Mouse (Mus musculus) C2C12 (cell line): Measurements from ENCODE around the gene Utrn. TPM values are rescaled to one million over a fixed set of nuclear protein-coding genes. Genes with fewer than 3 reads are reported as not detected.

Experiments
- H3K27me3 ChIP-seq: one replicate; pipeline ENCODE4 v1.6.1; 2011; ENCODE audit not compliant: control insufficient read depth, insufficient read depth, insufficient read length
- H3K36me3 ChIP-seq: one replicate; pipeline ENCODE4 v1.6.1; 2011; ENCODE audit not compliant: control insufficient read depth, insufficient read depth
- H3K4me3 ChIP-seq: one replicate; pipeline ENCODE4 v1.5.1; 2011; ENCODE audit warnings: mild to moderate bottlenecking, control low read depth; ENCODE audit not compliant: poor library complexity, insufficient read depth, severe bottlenecking
- H3K79me2 ChIP-seq: one replicate; pipeline ENCODE4 v1.6.1; 2011; ENCODE audit not compliant: control insufficient read depth, insufficient read depth
- H3K79me3 ChIP-seq: one replicate; pipeline ENCODE4 v1.6.1; 2011; ENCODE audit warnings: low read depth, control low read depth
- H3ac ChIP-seq: one replicate; pipeline ENCODE3; 2011; ENCODE audit warnings: low read depth; ENCODE audit not compliant: control insufficient read depth, insufficient read length
- CEBPB ChIP-seq: IDR thresholded peaks from one replicate; pipeline ENCODE4 v1.6.1; 2011; ENCODE audit warnings: low read depth, mild to moderate bottlenecking, control low read depth, moderate library complexity
- CTCF ChIP-seq: IDR thresholded peaks from one replicate; pipeline ENCODE4 v1.5.1; 2011; ENCODE audit not compliant: control insufficient read depth, insufficient read depth, insufficient read length
- FOSL1 ChIP-seq: IDR thresholded peaks from one replicate; pipeline ENCODE4 v1.8.0; 2011; ENCODE audit warnings: mild to moderate bottlenecking, low read length; ENCODE audit not compliant: poor library complexity, insufficient read depth, severe bottlenecking
- MAX ChIP-seq: IDR thresholded peaks from one replicate; pipeline ENCODE4 v1.6.1; 2011; ENCODE audit warnings: mild to moderate bottlenecking, control low read depth
- MYOD1 ChIP-seq: IDR thresholded peaks from one replicate; pipeline ENCODE4 v1.6.1; 2011; ENCODE audit warnings: low read depth; ENCODE audit not compliant: control insufficient read depth, insufficient read length
- MYOG ChIP-seq: IDR thresholded peaks from one replicate; pipeline ENCODE4 v1.6.1; 2011; ENCODE audit not compliant: control insufficient read depth, insufficient read length; ENCODE audit errors: extremely low read depth
- USF1 ChIP-seq: IDR thresholded peaks from one replicate; pipeline ENCODE4 v1.6.1; 2011; ENCODE audit warnings: low read depth, mild to moderate bottlenecking, control low read depth, moderate library complexity
- polyA plus RNA-seq: library from polyadenylated mRNA; unstranded; fragments of >200 nt; fragmentation: generic; extraction: Trizol; gene quantifications from one replicate; pipeline ENCODE4 v1.2.1, GENCODE M21; 2012; ENCODE audit warnings: missing spikeins

Utrn gene
- polyA plus RNA-seq, 1 experiment, result 10.5 TPM

DNA sequence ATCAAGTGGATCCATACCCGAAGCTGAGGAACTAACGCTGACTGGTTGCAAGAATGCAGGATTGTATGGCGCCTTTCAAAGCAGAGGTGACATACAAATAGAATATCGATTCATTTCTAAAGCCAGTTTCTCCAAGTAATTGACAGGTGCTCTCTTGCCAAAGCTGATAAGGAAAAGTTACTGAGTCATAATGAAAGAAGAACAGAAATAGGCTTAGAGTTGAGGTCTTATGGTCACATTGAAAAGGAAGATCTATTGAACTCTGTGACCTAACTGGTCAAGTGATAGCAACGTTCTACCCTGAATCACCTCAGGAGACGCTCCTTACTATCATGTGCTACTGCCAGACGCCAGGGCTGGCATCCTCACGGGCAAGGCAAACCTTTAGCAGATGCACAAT lies 274.2 kb downstream of the Utrn start:
- Histone ChIP-seq H3K36me3 (no peaks in the 10 kb centered on the region), H3K27me3 (no peaks in the 10 kb centered on the region), H3K4me3 (no peak overlapping the region), H3K79me2 (no peaks in the 10 kb centered on the region), H3K79me3 (no peaks in the 10 kb centered on the region), H3ac (no peak overlapping the region)
- TF ChIP-seq MYOG, result no peak
- no peak for TF ChIP-seq FOSL1
- TF ChIP-seq USF1, result no peak
- TF ChIP-seq CEBPB, result no peak
- TF ChIP-seq CTCF, result no peak
- TF ChIP-seq MAX, result no peak
- no peak for TF ChIP-seq MYOD1

DNA sequence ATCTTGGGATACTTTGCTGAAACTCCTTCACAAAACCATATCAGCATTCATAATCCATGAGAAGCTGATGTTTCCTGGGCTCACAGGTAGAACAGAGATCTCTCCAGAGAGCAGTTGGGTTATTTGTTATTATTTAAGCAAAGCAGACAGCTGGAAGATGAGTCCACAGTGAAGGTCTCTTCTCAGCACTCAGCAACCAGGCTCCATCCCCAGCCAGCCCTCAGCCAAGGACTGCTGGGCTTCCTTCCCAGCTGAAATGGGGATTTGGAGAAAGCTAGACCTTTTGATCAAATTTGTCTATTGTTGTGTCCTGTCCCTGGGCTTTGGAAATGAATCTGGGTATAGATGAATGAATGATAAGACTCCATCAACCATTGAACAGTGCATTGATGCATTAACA lies 276.1 kb downstream of the Utrn start:
- Histone ChIP-seq H3K79me3 (no peaks in the 10 kb centered on the region), H3K36me3 (no peaks in the 10 kb centered on the region), H3ac (no peak overlapping the region), H3K4me3 (no peak overlapping the region), H3K79me2 (no peaks in the 10 kb centered on the region), H3K27me3 (no peaks in the 10 kb centered on the region)
- TF ChIP-seq MYOG (no peak), CTCF (no peak), USF1 (no peak), FOSL1 (no peak), MYOD1 (no peak), CEBPB (no peak), MAX (no peak)

DNA sequence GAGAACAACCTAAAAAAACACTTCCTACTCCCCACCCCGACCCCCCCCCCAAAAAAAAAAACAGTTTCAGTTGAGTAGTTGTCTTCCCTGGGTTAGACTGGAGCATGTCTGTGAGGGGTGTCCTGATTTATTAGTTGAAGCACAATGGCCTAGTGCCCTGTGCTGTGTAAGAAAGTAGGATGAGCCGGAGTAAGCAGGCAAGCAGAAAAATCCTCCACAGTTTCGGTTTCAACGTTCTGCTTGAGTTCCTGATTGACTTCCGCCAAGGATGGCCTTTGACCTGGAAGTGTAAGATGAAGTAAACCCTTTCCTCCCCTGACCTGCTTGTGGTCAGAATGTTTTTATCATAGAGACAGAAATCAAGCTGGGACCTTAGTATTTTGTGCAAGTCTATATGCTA lies 277.2 kb downstream of the Utrn start:
- Histone ChIP-seq H3K4me3 (no peak overlapping the region), H3K79me3 (no peaks in the 10 kb centered on the region), H3K27me3 (no peaks in the 10 kb centered on the region), H3ac (no peak overlapping the region), H3K79me2 (no peaks in the 10 kb centered on the region), H3K36me3 (no peaks in the 10 kb centered on the region)
- TF ChIP-seq USF1, result no peak
- no peak for TF ChIP-seq CTCF
- no peak for TF ChIP-seq FOSL1
- no peak for TF ChIP-seq MYOD1
- no peak for TF ChIP-seq MAX
- no peak for TF ChIP-seq CEBPB
- no peak for TF ChIP-seq MYOG

- Histone ChIP-seq H3K36me3 (no peaks in the 10 kb centered on the region), H3K27me3 (no peaks in the 10 kb centered on the region), H3K79me3 (no peaks in the 10 kb centered on the region), H3K79me2 (no peaks in the 10 kb centered on the region), H3ac (no peak overlapping the region), H3K4me3 (no peak overlapping the region)
- TF ChIP-seq MAX (no peak), FOSL1 (no peak), CEBPB (no peak), CTCF (no peak), MYOD1 (no peak), MYOG (no peak), USF1 (no peak)
Observed at GRCm38 (mm10) chr10:12588051-12588450, 281.1 kb downstream of the Utrn start.

DNA sequence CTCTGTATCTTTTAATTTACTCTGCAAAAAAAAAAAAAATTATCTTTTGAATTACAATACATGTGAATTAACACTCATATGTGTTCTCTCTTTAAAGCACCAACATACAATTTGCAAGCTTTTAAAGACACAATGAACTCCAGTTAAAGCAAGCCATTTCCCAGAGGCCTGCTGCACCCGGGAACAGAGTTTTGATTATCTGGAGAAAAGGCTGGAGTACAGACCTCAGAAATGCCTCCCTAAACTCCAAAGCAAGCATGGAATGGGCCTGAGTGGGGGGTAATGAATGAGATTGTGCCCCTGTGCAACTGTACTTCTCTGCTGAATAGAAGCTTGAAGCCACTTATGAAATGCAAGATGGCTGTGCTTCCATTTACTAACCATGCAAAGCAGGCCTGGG lies 281.8 kb downstream of the Utrn start:
- Histone ChIP-seq H3K36me3 (no peaks in the 10 kb centered on the region), H3K4me3 (no peak overlapping the region), H3K27me3 (no peaks in the 10 kb centered on the region), H3K79me3 (no peaks in the 10 kb centered on the region), H3K79me2 (no peaks in the 10 kb centered on the region), H3ac (no peak overlapping the region)
- TF ChIP-seq MYOG, result no peak
- TF ChIP-seq MYOD1, result no peak
- TF ChIP-seq CEBPB, result no peak
- no peak for TF ChIP-seq MAX
- no peak for TF ChIP-seq FOSL1
- TF ChIP-seq CTCF, result no peak

DNA sequence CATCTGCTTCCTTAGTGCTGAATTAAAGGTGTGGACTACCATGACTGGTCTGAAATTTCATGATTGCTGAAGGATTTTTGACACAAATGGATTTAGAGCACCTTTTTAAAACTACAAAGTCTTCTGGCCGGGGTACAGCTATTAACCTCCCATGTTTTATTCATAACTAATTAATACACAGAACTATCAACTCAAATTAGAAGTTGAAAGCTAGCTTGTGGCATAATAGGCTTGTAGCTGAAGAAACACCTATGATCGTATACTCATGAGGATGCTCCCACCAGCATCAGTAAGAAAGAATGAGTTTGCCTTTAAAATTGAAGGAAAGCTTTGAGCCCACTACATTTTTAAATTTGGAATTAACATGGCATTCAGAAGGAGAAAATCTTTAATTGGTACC lies 282.3 kb downstream of the Utrn start:
- H3K27me3 ChIP-seq, result no peaks in the 10 kb centered on the region
- H3K79me3 ChIP-seq, result no peaks in the 10 kb centered on the region
- TF ChIP-seq MAX, result no peak
- no peak for TF ChIP-seq USF1
- no peak for TF ChIP-seq CTCF
- no peak for TF ChIP-seq MYOD1
- no peak for TF ChIP-seq MYOG
- no peak for TF ChIP-seq CEBPB
- no peak for TF ChIP-seq FOSL1
- H3K36me3 ChIP-seq, result no peaks in the 10 kb centered on the region
- no peak overlapping the region for H3K4me3 ChIP-seq
- no peaks in the 10 kb centered on the region for H3K79me2 ChIP-seq
- no peak overlapping the region for H3ac ChIP-seq
